Mouse (Mus musculus) lung, embryonic 15.5 days (tissue): ENCODE measurements around the gene Pctp. TPM values are rescaled to one million over a fixed set of nuclear protein-coding genes. Genes with fewer than 3 reads are reported as not detected.

ENCODE experiments used
- ATAC-seq: fragments of 200-750 bp; cut with Nextera tagmentation; 2 replicates; pipeline ENCODE4 v1.8.0; 2017; ENCODE audit warnings: moderate number of reproducible peaks, borderline replicate concordance; ENCODE audit not compliant: low FRiP score, low TSS enrichment; ENCODE audit errors: extremely low read depth
- H3K27ac ChIP-seq: fragments of 300-500 bp; sonication (generic); 2 replicates; pipeline ENCODE4 v1.5.1; 2015; ENCODE audit warnings: moderate library complexity, mild to moderate bottlenecking, inconsistent platforms
- H3K27me3 ChIP-seq: fragments of 300-500 bp; sonication (generic); 2 replicates; pipeline ENCODE4 v1.6.1; 2015; ENCODE audit warnings: inconsistent platforms
- H3K36me3 ChIP-seq: fragments of 300-500 bp; sonication (generic); 2 replicates; pipeline ENCODE4 v1.6.1; 2015; ENCODE audit warnings: inconsistent platforms
- H3K4me1 ChIP-seq: fragments of 300-500 bp; sonication (generic); 2 replicates; pipeline ENCODE4 v1.6.1; 2015; ENCODE audit warnings: inconsistent platforms
- H3K4me2 ChIP-seq: fragments of 300-500 bp; sonication (generic); 2 replicates; pipeline ENCODE4 v1.6.1; 2015; ENCODE audit warnings: inconsistent platforms, mild to moderate bottlenecking, moderate library complexity
- H3K4me3 ChIP-seq: fragments of 300-500 bp; sonication (generic); 2 replicates; pipeline ENCODE4 v1.5.1; 2015; ENCODE audit warnings: mild to moderate bottlenecking, inconsistent platforms
- H3K9ac ChIP-seq: fragments of 300-500 bp; sonication (generic); 2 replicates; pipeline ENCODE4 v1.6.1; 2015; ENCODE audit warnings: inconsistent platforms
- H3K9me3 ChIP-seq: fragments of 300-500 bp; sonication (generic); 2 replicates; pipeline ENCODE4 v1.6.1; 2016; ENCODE audit warnings: inconsistent platforms
- WGBS: fragments of 180-500 bp; shearing (Covaris S2); methylation state at CpG from one replicate; pipeline ENCODE4 v1.1.7; 2015; 5-methylcytosine and 5-hydroxymethylcytosine counted together
- polyA plus RNA-seq: library from polyadenylated mRNA; unstranded; fragments of >200 nt; fragmentation: Nextera tagmentation; extraction: Ambion mirVana; gene quantifications from 2 replicates; pipeline ENCODE4 v1.2.1, GENCODE M21; 2015

Pctp gene
- polyA plus RNA-seq, 1 experiment from 2014 or later: 10.8 TPM

DNA sequence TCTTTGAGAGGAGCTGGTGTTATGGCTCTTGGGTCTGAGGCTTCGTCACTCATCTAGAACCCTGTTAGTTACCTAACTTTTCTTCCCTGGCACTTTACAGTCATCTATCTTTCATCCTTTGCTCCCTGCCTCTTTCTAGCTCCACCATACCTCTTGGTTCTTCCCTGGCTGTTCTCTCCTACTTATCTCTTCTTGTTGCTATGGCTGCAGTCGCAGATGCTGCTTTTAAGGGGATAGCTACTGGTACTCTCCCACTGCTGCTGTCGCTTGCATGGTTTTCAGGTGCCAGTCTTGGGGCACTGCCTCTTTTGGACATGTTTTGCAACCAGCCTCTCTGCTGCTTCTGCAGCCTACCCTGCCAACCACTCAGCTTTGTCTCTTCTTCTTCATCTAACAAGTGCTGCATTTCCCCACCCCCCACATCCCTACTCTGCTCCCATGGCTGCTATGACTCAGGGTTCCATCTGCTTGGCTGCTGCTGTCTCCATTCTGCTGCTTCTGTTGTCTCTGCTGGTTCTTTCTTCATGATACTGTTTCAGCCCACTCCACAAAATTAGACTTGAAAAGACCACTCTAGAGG lies 51.9 kb downstream of the Pctp start:
- no peak overlapping the region for H3K4me2 ChIP-seq
- WGBS: 78% methylated on average over 3 of the region's 3 CpGs
- no peak overlapping the region for H3K4me3 ChIP-seq
- no peak overlapping the region for H3K9ac ChIP-seq
- H3K27ac ChIP-seq: no peak overlapping the region
- no peaks in the 10 kb centered on the region for H3K4me1 ChIP-seq
- no peaks in the 10 kb centered on the region for H3K27me3 ChIP-seq
- no peak for ATAC-seq
- H3K9me3 ChIP-seq: no peaks in the 10 kb centered on the region
- H3K36me3 ChIP-seq: no peaks in the 10 kb centered on the region

GRCm38 (mm10) chr11:89947806-89948205 lies 54.9 kb downstream of the Pctp start:
- H3K27ac ChIP-seq: no peak overlapping the region
- no peak overlapping the region for H3K9ac ChIP-seq
- no peaks in the 10 kb centered on the region for H3K27me3 ChIP-seq
- no peaks in the 10 kb centered on the region for H3K4me1 ChIP-seq
- H3K36me3 ChIP-seq: no peaks in the 10 kb centered on the region
- H3K9me3 ChIP-seq: no peaks in the 10 kb centered on the region
- H3K4me2 ChIP-seq: no peak overlapping the region
- ATAC-seq: no peak
- WGBS: 79% methylated on average over 4 of the region's 4 CpGs
- no peak overlapping the region for H3K4me3 ChIP-seq

DNA sequence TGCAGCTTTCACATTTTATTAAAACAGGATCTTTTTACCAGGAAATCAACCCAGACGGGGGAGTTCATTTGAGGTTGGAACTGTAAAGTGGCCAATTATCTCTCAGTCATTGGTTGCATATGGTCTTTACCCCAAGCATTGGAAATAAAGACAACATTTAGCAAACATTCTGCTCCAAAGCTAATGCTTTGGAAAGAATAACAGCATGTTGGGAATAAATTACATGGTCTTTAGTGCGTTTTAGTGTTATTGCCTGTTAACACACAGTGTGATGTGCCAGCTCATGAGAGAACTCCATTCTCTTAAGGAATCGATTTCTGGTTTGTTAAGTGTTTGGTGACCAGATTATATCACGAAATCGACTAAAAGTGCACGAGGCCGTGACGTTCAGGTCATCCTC lies 57.5 kb downstream of the Pctp start:
- H3K27ac ChIP-seq: no peak overlapping the region
- no peaks in the 10 kb centered on the region for H3K36me3 ChIP-seq
- no peaks in the 10 kb centered on the region for H3K9me3 ChIP-seq
- no peak overlapping the region for H3K4me2 ChIP-seq
- no peaks in the 10 kb centered on the region for H3K27me3 ChIP-seq
- no peak overlapping the region for H3K9ac ChIP-seq
- ATAC-seq: no peak
- 90% methylated on average over 8 of the region's 8 CpGs for WGBS
- H3K4me1 ChIP-seq: no peaks in the 10 kb centered on the region
- H3K4me3 ChIP-seq: no peak overlapping the region

DNA sequence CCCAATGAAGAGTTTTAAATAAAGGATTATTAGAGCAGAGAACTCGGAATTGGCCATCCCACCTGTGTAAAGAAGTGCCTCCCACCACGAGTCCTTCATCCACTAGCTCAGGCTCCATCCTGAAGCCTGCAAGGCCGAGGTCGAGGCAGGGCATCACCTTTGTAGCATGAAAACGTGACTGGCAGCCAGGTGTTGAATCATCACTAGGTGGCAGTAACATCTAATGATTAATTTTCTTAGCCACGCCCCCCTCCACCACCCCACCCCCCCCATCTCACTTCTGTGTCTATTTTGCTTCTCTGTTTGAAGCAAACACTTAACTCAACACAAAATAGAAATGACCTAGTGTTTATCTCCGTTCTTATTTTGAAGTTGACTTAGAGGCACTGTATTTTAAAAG lies 65.5 kb downstream of the Pctp start:
- WGBS: 26% methylated on average over 7 of the region's 7 CpGs
- no peak for ATAC-seq

More for the DNA sequence above, 65.5 kb downstream of the Pctp start:
- H3K4me1 ChIP-seq: no peaks in the 10 kb centered on the region
- no peak overlapping the region for H3K9ac ChIP-seq
- H3K4me2 ChIP-seq: no peak overlapping the region
- H3K9me3 ChIP-seq: no peaks in the 10 kb centered on the region
- no peak overlapping the region for H3K27ac ChIP-seq
- H3K4me3 ChIP-seq: no peak overlapping the region
- H3K27me3 ChIP-seq: no peaks in the 10 kb centered on the region
- H3K36me3 ChIP-seq: no peaks in the 10 kb centered on the region

Other genes with a start within 250 kb of the Pctp start
- 1.5 and 1.8 TPM in 2 replicates for gene Ankfn1, start 225.2 kb downstream of the Pctp start, polyA plus RNA-seq
- 22.4 and 26.6 TPM in 2 replicates for gene Tmem100, start 27.5 kb upstream of the Pctp start, polyA plus RNA-seq
- 8.6 and 8.7 TPM in 2 replicates for gene Gm45716, start 184.8 kb upstream of the Pctp start, polyA plus RNA-seq
- 45.5 and 45.7 TPM in 2 replicates for gene Mmd, start 246.6 kb upstream of the Pctp start, polyA plus RNA-seq